Mouse (Mus musculus) neural tube, embryonic 11.5 days (tissue): Measurements from ENCODE around the gene Gm21970. TPM values are rescaled to one million over a fixed set of nuclear protein-coding genes. Genes with fewer than 3 reads are reported as not detected.

Experiments used
- ATAC-seq: fragments of 200-750 bp; cut with Nextera tagmentation; 2 replicates; pipeline ENCODE4 v1.8.0; 2017; ENCODE audit warnings: moderate number of reproducible peaks, mild to moderate bottlenecking, moderate TSS enrichment, moderate library complexity; ENCODE audit not compliant: insufficient read depth, low FRiP score, low TSS enrichment
- DNase-seq: peaks from one replicate; pipeline ENCODE4 v3.0.0-alpha.2; 2015; ENCODE audit warnings: low spot score
- H3K27ac ChIP-seq: fragments of 300-500 bp; sonication (generic); 2 replicates; pipeline ENCODE4 v1.5.1; 2014; ENCODE audit warnings: low read depth, mild to moderate bottlenecking, low read length
- H3K27me3 ChIP-seq: fragments of 300-500 bp; sonication (generic); 2 replicates; pipeline ENCODE4 v1.6.1; 2014; ENCODE audit warnings: mild to moderate bottlenecking, low read length, mixed read lengths; ENCODE audit not compliant: control insufficient read depth, insufficient read depth
- H3K36me3 ChIP-seq: fragments of 300-500 bp; sonication (generic); 2 replicates; pipeline ENCODE4 v1.6.1; 2014; ENCODE audit warnings: mild to moderate bottlenecking, low read length, moderate library complexity, mixed read lengths; ENCODE audit not compliant: control insufficient read depth, insufficient read depth
- H3K4me1 ChIP-seq: fragments of 300-500 bp; sonication (generic); 2 replicates; pipeline ENCODE4 v1.6.1; 2014; ENCODE audit warnings: low read length, mixed read lengths; ENCODE audit not compliant: control insufficient read depth, insufficient read depth
- H3K4me2 ChIP-seq: fragments of 300-500 bp; sonication (generic); 2 replicates; pipeline ENCODE4 v1.6.1; 2014; ENCODE audit warnings: low read depth, mild to moderate bottlenecking, moderate library complexity
- H3K4me3 ChIP-seq: fragments of 300-500 bp; sonication (generic); 2 replicates; pipeline ENCODE4 v1.5.1; 2014; ENCODE audit warnings: low read depth, low read length
- H3K9ac ChIP-seq: fragments of 300-500 bp; sonication (generic); 2 replicates; pipeline ENCODE4 v1.6.1; 2014; ENCODE audit warnings: mild to moderate bottlenecking, low read length
- H3K9me3 ChIP-seq: fragments of 300-500 bp; sonication (generic); 2 replicates; pipeline ENCODE4 v1.6.1; 2016; ENCODE audit warnings: low read length; ENCODE audit not compliant: control insufficient read depth
- WGBS: fragments of 180-500 bp; shearing (Covaris S2); extraction: QIAGEN DNeasy Blood & Tissue Kit; methylation state at CpG from one replicate; pipeline ENCODE4 v1.1.7; 2014; 5-methylcytosine and 5-hydroxymethylcytosine counted together
- polyA plus RNA-seq: library from polyadenylated mRNA; unstranded; fragments of >200 nt; fragmentation: Nextera tagmentation; extraction: Ambion mirVana; gene quantifications from 2 replicates; pipeline ENCODE4 v1.2.1, GENCODE M21; 2014

Gene Gm21970
- not detected in 2 replicates for polyA plus RNA-seq

DNA sequence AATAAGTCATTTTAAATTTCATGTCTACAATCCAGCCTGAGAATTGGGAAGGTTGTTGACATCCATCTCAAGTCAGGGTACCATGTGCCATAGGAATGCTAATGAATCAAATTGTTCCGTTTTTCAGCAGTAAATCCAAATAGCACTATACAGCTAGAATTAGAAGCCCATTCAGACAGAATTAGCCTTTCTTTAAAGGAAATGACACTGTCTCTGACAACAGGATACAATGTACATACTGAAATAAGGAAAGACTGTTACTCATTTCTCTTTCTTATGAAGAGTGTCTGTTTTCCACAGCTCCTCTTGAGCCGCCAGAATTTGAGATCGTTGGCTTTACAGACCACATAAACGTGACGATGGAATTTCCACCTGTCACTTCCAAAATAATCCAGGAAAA is at the start of gene Gm21970:
Gm21970 (plus strand) TSS at position 301 of the 400 bp plus-strand sequence.
- no peak within 1 kb of the TSS for H3K27ac ChIP-seq
- ATAC-seq, result no peak
- no peak within 1 kb of the TSS for H3K4me3 ChIP-seq
- WGBS, result 78% methylated on average over 5 of the region's 5 CpGs
- no peak for DNase-seq
- peaks cover 6% of the 10 kb centered on the region; the same call in 1 of the 2 replicates for H3K36me3 ChIP-seq
- H3K27me3 ChIP-seq, result no peaks in the 10 kb centered on the region
- no peak within 1 kb of the TSS for H3K9ac ChIP-seq
- no peaks in the 10 kb centered on the region for H3K4me1 ChIP-seq
- no peak within 1 kb of the TSS for H3K4me2 ChIP-seq
- H3K9me3 ChIP-seq, result no peaks in the 10 kb centered on the region

GRCm38 (mm10) chr16:91346491-91346890 is 45.0 kb upstream of the Gm21970 start:
- 78% methylated on average over 9 of the region's 9 CpGs for WGBS
- ATAC-seq (no peak), DNase-seq (no peak)
- Histone ChIP-seq H3K4me3 (no peak overlapping the region), H3K9ac (no peak overlapping the region), H3K27ac (no peak overlapping the region), H3K4me2 (no peak overlapping the region), H3K4me1 (no peaks in the 10 kb centered on the region), H3K9me3 (no peaks in the 10 kb centered on the region), H3K27me3 (peaks cover 18% of the 10 kb centered on the region), H3K36me3 (no peaks in the 10 kb centered on the region)

DNA sequence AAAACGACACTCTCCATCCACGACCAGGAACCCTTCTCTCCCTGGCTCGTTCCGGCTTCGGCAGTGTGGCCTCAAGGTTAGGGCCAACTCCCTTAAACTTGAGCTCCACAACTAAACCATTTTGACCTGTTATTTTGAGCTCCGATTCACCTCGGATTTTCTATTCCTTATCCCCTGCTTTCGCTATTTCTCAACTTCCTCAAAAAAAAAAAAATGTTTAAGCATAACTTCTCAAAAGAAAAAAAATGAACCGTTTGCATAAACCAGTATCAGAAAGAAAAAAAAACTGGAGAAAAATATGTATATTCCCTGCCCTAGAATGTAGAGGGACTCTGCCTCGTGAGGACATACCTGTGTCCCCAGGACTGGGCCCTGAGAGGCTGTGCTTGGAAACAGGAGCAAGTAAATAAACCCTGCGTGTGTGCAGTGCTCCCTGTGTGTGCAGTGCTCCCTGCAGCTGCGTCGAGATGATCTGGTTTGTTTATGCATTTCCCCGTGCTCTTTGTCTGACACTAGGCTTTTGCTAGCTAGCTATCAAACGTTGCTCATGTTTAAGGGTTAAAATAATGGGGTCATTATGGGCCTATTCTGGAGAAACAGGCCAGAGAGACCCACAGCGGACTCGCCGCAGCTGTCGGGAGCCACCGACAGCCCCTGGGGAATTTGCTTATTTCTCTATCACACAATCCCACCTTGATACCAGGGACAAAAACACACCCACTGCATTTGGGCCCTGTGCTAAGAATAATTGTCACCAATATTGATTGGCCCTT is 43.8 kb upstream of the Gm21970 start:
- DNase-seq (peak; percentile 41), ATAC-seq (no peak)
- Histone ChIP-seq H3K27me3 (peaks cover 21% of the 10 kb centered on the region), H3K4me1 (no peaks in the 10 kb centered on the region), H3K4me2 (no peak overlapping the region), H3K36me3 (no peaks in the 10 kb centered on the region), H3K9me3 (no peaks in the 10 kb centered on the region), H3K4me3 (no peak overlapping the region), H3K27ac (no peak overlapping the region), H3K9ac (no peak overlapping the region)
- 70% methylated on average over 20 of the region's 20 CpGs for WGBS

DNA sequence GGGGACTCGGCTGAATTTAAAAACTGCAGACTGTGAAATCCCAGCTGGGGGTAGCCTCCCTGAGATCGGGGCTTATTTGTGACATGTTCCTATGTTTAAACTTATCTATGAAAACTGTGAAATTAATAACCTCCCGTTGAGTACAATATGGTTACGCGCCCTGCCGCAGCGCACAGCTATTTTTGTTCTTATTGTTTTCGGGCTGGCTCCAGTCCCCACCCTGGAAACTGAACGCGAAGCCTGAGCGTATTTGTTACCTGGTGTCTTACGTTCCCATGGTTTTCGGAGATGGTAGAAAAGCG is 43.3 kb upstream of the Gm21970 start:
- Histone ChIP-seq H3K4me1 (no peaks in the 10 kb centered on the region), H3K27me3 (peaks cover 21% of the 10 kb centered on the region), H3K27ac (no peak overlapping the region), H3K9me3 (no peaks in the 10 kb centered on the region), H3K4me2 (no peak overlapping the region), H3K36me3 (no peaks in the 10 kb centered on the region), H3K9ac (no peak overlapping the region), H3K4me3 (no peak overlapping the region)
- no peak for ATAC-seq
- WGBS, result 76% methylated on average over 14 of the region's 14 CpGs
- no peak for DNase-seq

DNA sequence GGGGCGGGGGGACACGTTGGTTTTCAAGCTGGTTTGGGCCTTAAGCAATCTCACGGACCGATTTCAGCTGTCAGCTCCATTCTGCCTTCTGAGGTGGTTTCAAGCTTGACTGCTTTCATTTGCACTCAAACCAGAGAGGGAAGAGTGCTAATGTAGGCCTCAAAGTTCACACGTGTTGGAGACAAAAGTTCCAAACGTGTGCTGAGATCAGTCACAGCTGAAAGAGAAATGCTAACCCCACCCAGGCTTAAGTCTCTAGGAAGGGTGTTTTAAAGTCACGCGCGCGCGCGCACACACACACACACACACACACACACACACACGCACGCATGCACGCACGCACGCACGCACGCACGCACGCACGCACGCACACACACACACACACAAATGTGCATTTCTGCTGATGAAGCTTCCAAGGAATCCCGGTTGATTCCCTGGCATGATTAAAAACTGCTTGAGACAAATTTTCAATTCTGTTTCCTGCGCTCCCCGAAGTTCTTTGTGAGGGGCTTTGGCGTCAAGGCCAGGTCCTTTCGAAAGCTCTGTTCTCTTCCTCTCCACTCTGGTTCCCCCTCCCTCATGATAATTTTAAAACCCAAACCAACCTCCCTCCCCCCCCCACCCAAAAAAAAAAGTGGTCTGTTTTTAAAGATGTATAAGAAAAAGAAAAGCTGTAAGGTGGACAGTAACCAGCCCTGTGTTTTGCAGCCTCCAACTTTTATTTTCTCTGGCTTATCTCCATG is 42.8 kb upstream of the Gm21970 start:
- Histone ChIP-seq H3K4me1 (no peaks in the 10 kb centered on the region), H3K9ac (no peak overlapping the region), H3K27ac (no peak overlapping the region), H3K27me3 (peaks cover 23% of the 10 kb centered on the region), H3K4me2 (no peak overlapping the region), H3K36me3 (no peaks in the 10 kb centered on the region), H3K9me3 (no peaks in the 10 kb centered on the region), H3K4me3 (no peak overlapping the region)
- ATAC-seq (no peak), DNase-seq (no peak)
- 76% methylated on average over 28 of the region's 28 CpGs for WGBS

DNA sequence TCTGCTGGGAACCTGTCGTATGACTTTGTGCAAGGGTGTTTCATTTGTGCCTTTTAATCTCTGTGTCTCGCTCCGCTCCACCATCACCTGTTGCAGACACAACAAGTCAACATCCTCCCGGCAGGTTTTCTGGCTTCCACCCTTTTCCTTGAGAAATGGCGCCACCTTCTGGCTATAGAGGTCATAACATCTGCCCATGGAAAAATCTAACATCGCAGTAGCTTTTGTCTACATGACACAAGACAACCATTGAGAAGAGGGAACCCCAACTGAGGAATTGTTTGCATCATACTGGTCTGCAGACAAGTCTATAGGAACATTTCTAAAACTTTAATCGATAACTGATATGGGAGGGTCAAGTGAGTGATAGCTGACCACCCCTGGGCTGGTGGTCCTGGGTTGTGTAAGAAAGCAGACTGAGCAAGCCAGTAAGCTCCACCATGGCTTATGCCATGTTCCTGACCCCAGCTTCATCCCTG is 39.4 kb upstream of the Gm21970 start:
- no peaks in the 10 kb centered on the region for H3K36me3 ChIP-seq
- 4% methylated on average over 7 of the region's 7 CpGs for WGBS
- no peak overlapping the region for H3K4me2 ChIP-seq
- H3K27me3 ChIP-seq, result peaks cover 21% of the 10 kb centered on the region
- H3K9ac ChIP-seq, result no peak overlapping the region
- ATAC-seq (peak; percentile 23; the same call in 1 of the 2 replicates), DNase-seq (peak; percentile 75)
- H3K4me3 ChIP-seq, result no peak overlapping the region
- H3K4me1 ChIP-seq, result no peaks in the 10 kb centered on the region
- no peaks in the 10 kb centered on the region for H3K9me3 ChIP-seq
- no peak overlapping the region for H3K27ac ChIP-seq

DNA sequence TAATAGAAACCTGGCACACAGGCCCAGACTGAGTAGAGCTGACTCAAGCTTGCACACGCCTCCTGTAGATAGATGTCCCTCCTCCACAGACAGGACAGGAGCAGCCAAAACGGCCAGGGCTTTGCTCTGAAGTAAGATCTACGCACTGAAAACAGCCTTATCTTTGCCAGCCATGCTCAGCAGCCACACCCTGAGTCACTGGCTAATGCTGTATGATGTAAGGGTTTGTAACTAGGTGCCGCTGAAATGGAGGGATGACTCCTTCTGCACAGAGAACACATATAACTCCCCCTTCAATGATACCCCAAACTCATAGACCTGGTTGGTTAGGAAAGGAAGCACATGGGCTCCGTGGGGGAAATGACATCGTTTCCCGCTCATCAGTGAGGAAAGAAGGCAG is 38.8 kb upstream of the Gm21970 start:
- DNase-seq, result no peak
- H3K27ac ChIP-seq, result no peak overlapping the region
- peaks cover 21% of the 10 kb centered on the region for H3K27me3 ChIP-seq
- H3K4me3 ChIP-seq, result no peak overlapping the region
- H3K9me3 ChIP-seq, result no peaks in the 10 kb centered on the region
- no peaks in the 10 kb centered on the region for H3K4me1 ChIP-seq
- H3K9ac ChIP-seq, result no peak overlapping the region
- no peak for ATAC-seq
- H3K36me3 ChIP-seq, result no peaks in the 10 kb centered on the region
- WGBS, result 77% methylated on average over 7 of the region's 7 CpGs
- no peak overlapping the region for H3K4me2 ChIP-seq

DNA sequence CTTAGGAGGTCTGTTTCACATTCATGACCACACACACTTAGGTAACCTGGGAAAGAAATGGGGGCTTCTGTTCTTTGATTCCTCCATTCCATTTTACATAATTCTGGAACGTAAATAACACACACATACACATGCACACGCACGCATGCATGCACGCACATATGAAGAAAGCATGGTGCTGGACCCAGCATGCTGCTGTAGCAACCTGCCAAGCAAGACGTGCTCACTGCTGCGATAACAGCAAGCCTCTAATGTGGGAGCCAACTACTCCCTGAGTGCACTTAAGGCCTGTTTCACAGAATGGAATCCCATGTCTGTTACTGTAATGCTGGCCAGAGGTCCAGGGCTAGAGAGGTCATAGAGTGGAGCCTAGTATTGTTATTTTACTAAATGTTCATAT is 38.3 kb upstream of the Gm21970 start:
- H3K27me3 ChIP-seq, result peaks cover 23% of the 10 kb centered on the region
- H3K4me1 ChIP-seq, result no peaks in the 10 kb centered on the region
- WGBS, result 87% methylated on average over 6 of the region's 6 CpGs
- DNase-seq, result no peak
- H3K4me3 ChIP-seq, result no peak overlapping the region
- ATAC-seq, result no peak
- H3K9ac ChIP-seq, result no peak overlapping the region
- no peaks in the 10 kb centered on the region for H3K9me3 ChIP-seq
- no peak overlapping the region for H3K27ac ChIP-seq
- H3K4me2 ChIP-seq, result no peak overlapping the region
- H3K36me3 ChIP-seq, result no peaks in the 10 kb centered on the region

GRCm38 (mm10) chr16:91353638-91354037 is 37.9 kb upstream of the Gm21970 start:
- Histone ChIP-seq H3K27ac (no peak overlapping the region), H3K4me1 (no peaks in the 10 kb centered on the region), H3K4me2 (no peak overlapping the region), H3K27me3 (peaks cover 23% of the 10 kb centered on the region), H3K9me3 (no peaks in the 10 kb centered on the region), H3K4me3 (no peak overlapping the region), H3K36me3 (no peaks in the 10 kb centered on the region), H3K9ac (no peak overlapping the region)
- DNase-seq, result no peak
- ATAC-seq, result no peak
- WGBS, result 87% methylated on average over 5 of the region's 5 CpGs
